Mouse (Mus musculus): ENCODE results near the gene Ttll3. TPM values are rescaled to one million over a fixed set of nuclear protein-coding genes. Genes with fewer than 3 reads are reported as not detected.
A peak's percentile ranks its signal among the peaks of the same experiment; 100 is the strongest.

The Ttll3 gene
- total and polyA plus RNA-seq, 3 experiments: 5.7 to 11.2 TPM; not detected in 1

GRCm38 (mm10) chr6:113423000-113423399, 33.9 kb downstream of the Ttll3 start:
- H3K27ac ChIP-seq (ENCODE audit: control insufficient read depth, low read depth, low read length): no peak overlapping the region
- H3K79me2 ChIP-seq (ENCODE audit: control insufficient read depth, insufficient read depth, low read length, poor library complexity): peaks cover 6% of the 10 kb centered on the region
- peak overlapping the region in 1 of 2 experiments; percentile 19; a peak in 1 of 4 replicates for H3K4me3 ChIP-seq (ENCODE audit: control insufficient read depth in 1 of 2, insufficient read depth in 1 of 2, low read depth in 2 of 2, low read length in 2 of 2)
- DNase-seq (ENCODE audit: low read depth, low spot score): peak; percentile 75
- H3K9me3 ChIP-seq (replicated peaks; ENCODE audit: insufficient read depth, low read length): no peaks in the 10 kb centered on the region
- H3K4me1 ChIP-seq (ENCODE audit: control insufficient read depth in 1 of 2, insufficient read depth in 2 of 2, low read length in 2 of 2): peaks cover 6 to 20% of the 10 kb centered on the region in 2 experiments; a peak in 3 of 4 replicates
- TF ChIP-seq USF1 (IDR thresholded peaks at IDR 0.05; ENCODE audit: low read depth, low read length) (peak; percentile 94), ZKSCAN1 (IDR thresholded peaks at IDR 0.05; ENCODE audit: low read depth, low read length) (no peak), MAX (IDR thresholded peaks at IDR 0.05; ENCODE audit: low read length) (peak; percentile 87), CTCF (IDR thresholded peaks at IDR 0.05 in 2 of 3, conservative IDR thresholded peaks at IDR 0.05 in 1 of 3; ENCODE audit: control insufficient read depth in 1 of 3, insufficient read depth in 1 of 3, low read depth in 2 of 3, low read length in 3 of 3, poor library complexity in 1 of 3, severe bottlenecking in 1 of 3) (no peak), GATA1 (IDR thresholded peaks at IDR 0.05; ENCODE audit: low read depth, low read length) (peak; percentile 38; the same call in 1 of the 2 replicates), TCF12 (IDR thresholded peaks at IDR 0.05; ENCODE audit: low read depth, low read length) (peak; percentile 84), JUND (IDR thresholded peaks at IDR 0.05; ENCODE audit: low read depth, low read length) (no peak), RCOR1 (IDR thresholded peaks at IDR 0.05; ENCODE audit: low read depth, low read length) (peak; percentile 40; the same call in 1 of the 2 replicates), MAFK (IDR thresholded peaks at IDR 0.05; ENCODE audit: borderline replicate concordance, low read depth, low read length) (no peak), BHLHE40 (IDR thresholded peaks at IDR 0.05; ENCODE audit: borderline replicate concordance, low read depth, low read length) (peak; percentile 67), ETS1 (IDR thresholded peaks at IDR 0.05; ENCODE audit: low read depth, low read length) (peak; percentile 91), USF2 (IDR thresholded peaks at IDR 0.05; ENCODE audit: borderline replicate concordance in 1 of 2, insufficient read depth in 1 of 2, low read depth in 1 of 2, low read length in 2 of 2) (peak in 1 of 2 experiments; percentile 78; a peak in 2 of 4 replicates), NELFE (IDR thresholded peaks at IDR 0.05; ENCODE audit: low read depth, low read length) (no peak), MYC (IDR thresholded peaks at IDR 0.05; ENCODE audit: low read depth, low read length) (peak; percentile 60; the same call in 1 of the 2 replicates), POLR2AphosphoS2 (IDR thresholded peaks at IDR 0.05; ENCODE audit: low read length) (no peak; the same call in 1 of the 2 replicates), SIN3A (IDR thresholded peaks at IDR 0.05; ENCODE audit: low read length) (peak; percentile 51; the same call in 1 of the 2 replicates), CHD1 (IDR thresholded peaks at IDR 0.05; ENCODE audit: low read depth, low read length) (no peak), EP300 (IDR thresholded peaks at IDR 0.05; ENCODE audit: low read depth in 1 of 2, low read length in 2 of 2) (peak; percentile 60 to 79), POLR2AphosphoS5 (IDR thresholded peaks at IDR 0.05; ENCODE audit: borderline replicate concordance, low read depth, low read length) (no peak), MEF2A (IDR thresholded peaks at IDR 0.05; ENCODE audit: extremely low read depth, insufficient replicate concordance, low read depth, low read length, poor library complexity, severe bottlenecking) (no peak; the same call in 1 of the 2 replicates), GABPA (IDR thresholded peaks at IDR 0.05; ENCODE audit: low read depth, low read length) (no peak), ZC3H11A (IDR thresholded peaks at IDR 0.05; ENCODE audit: low read depth, low read length) (no peak), ZNF384 (IDR thresholded peaks at IDR 0.05; ENCODE audit: low read depth, low read length) (peak; percentile 73; the same call in 1 of the 2 replicates), HCFC1 (IDR thresholded peaks at IDR 0.05; ENCODE audit: low read depth, low read length) (0 out of 2 replicates have a peak, but pooled peaks have one; percentile 40), MXI1 (IDR thresholded peaks at IDR 0.05; ENCODE audit: low read depth, low read length) (peak; percentile 53; the same call in 1 of the 2 replicates), UBTF (IDR thresholded peaks at IDR 0.05; ENCODE audit: borderline replicate concordance, insufficient read depth, low read depth, low read length) (no peak), TAL1 (IDR thresholded peaks at IDR 0.05; ENCODE audit: low read length) (peak; percentile 77)
- no peak overlapping the region for H3K9ac ChIP-seq (ENCODE audit: control insufficient read depth, low read depth, low read length, poor library complexity, severe bottlenecking)
- peaks cover 0 to 6% of the 10 kb centered on the region in 2 experiments; a peak in 2 of 4 replicates for H3K36me3 ChIP-seq (ENCODE audit: control insufficient read depth in 1 of 2, insufficient read depth in 2 of 2, low read length in 2 of 2)
- no peaks in the 10 kb centered on the region for H3K27me3 ChIP-seq (ENCODE audit: control insufficient read depth in 1 of 2, insufficient read depth in 2 of 2, low read length in 2 of 2)
